Comparison of ENCODE assay signal across 25 mouse cellular contexts in the genomic region with DNA sequence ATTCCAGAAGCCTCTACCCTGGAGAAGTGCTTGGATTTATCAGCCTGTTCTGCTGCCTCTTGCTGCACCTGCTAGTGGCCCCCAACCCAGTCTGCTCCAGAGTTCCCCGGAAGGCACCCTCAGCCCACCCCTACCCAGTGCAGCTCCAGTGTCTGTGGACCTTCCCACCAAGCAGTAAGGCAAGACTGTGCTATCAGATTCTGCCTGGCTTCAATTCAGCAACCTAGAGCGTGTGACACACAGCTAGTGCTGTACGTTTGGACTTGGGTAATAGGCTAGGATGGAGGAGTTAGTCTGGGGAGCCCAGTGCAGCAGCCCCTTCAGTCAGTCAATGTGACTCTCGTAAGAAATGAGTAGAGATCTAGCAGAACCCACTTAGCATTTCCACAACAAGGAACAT. TPM values are rescaled to one million over a fixed set of nuclear protein-coding genes. Genes with fewer than 3 reads are reported as not detected.
DNase-seq lines count a peak whose midpoint lies in the region; ATAC-seq and TF ChIP-seq lines count a peak whose summit lies in the region.
"Had no signal": no experiment of that assay in that cellular context is flagged by ENCODE, and none has a peak within 500 bp of the region (broad histone marks: within the 10 kb centered on the region; RNA-seq: fewer than 3 reads in every experiment).

No protein-coding gene starts in this region.

- H3K79me2 ChIP-seq in liver, adult 2 months (ENCODE audit: control insufficient read depth, insufficient read depth, low read length): peaks cover 43% of the 10 kb centered on the region

- H3K4me1 ChIP-seq in intestine, postnatal 0 days (replicated peaks; ENCODE audit: control insufficient read depth, insufficient read depth, low read length): 0 out of 2 replicates have a peak, but pooled peaks cover 2% of the 10 kb centered on the region
- no peaks in the 10 kb centered on the region for H3K4me1 ChIP-seq in intestine, embryonic 15.5 days (replicated peaks)
- H3K4me1 ChIP-seq in liver, adult 2 months (ENCODE audit: control insufficient read depth, insufficient read depth, low read length): peaks cover 43% of the 10 kb centered on the region
- H3K4me1 ChIP-seq in liver, embryonic 11.5 days (replicated peaks; ENCODE audit: control insufficient read depth, insufficient read depth, low read length): peaks cover 22% of the 10 kb centered on the region

- H3K27me3 ChIP-seq in intestine, postnatal 0 days (replicated peaks; ENCODE audit: control insufficient read depth, insufficient read depth, low read length): no peaks in the 10 kb centered on the region
- no peaks in the 10 kb centered on the region for H3K27me3 ChIP-seq in intestine, embryonic 15.5 days (replicated peaks)
- no peaks in the 10 kb centered on the region for H3K27me3 ChIP-seq in liver, adult 2 months (ENCODE audit: control insufficient read depth, insufficient read depth, low read length)
- H3K27me3 ChIP-seq in liver, embryonic 11.5 days (replicated peaks; ENCODE audit: control insufficient read depth, insufficient read depth, low read length): no peaks in the 10 kb centered on the region
- H3K27me3 ChIP-seq: forebrain, embryonic 12.5 days had no signal

- no peak overlapping the region for H3K4me3 ChIP-seq in gastrocnemius, adult 2 months
- H3K4me3 ChIP-seq in intestine, postnatal 0 days (ENCODE audit: low read depth, low read length): no peak overlapping the region
- no peak overlapping the region for H3K4me3 ChIP-seq in intestine, embryonic 15.5 days (replicated peaks)
- no peak overlapping the region for H3K4me3 ChIP-seq in liver, adult 2 months (ENCODE audit: insufficient read depth, low read depth, low read length)
- H3K4me3 ChIP-seq in liver, embryonic 11.5 days (ENCODE audit: low read depth, low read length): no peak overlapping the region
- H3K4me3 ChIP-seq in left cerebral cortex, adult 2 months: no peak overlapping the region
- H3K4me3 ChIP-seq: forebrain, embryonic 12.5 days had no signal

- no peaks in the 10 kb centered on the region for H3K9me3 ChIP-seq in intestine, postnatal 0 days (ENCODE audit: control insufficient read depth)
- H3K9me3 ChIP-seq in intestine, embryonic 15.5 days: no peaks in the 10 kb centered on the region
- no peaks in the 10 kb centered on the region for H3K9me3 ChIP-seq in liver, embryonic 11.5 days (ENCODE audit: control insufficient read depth, low read length)
- H3K9me3 ChIP-seq: forebrain, embryonic 12.5 days had no signal

- no peaks in the 10 kb centered on the region for H3K36me3 ChIP-seq in intestine, postnatal 0 days (ENCODE audit: control insufficient read depth, insufficient read depth)
- H3K36me3 ChIP-seq in intestine, embryonic 15.5 days: 0 out of 2 replicates have a peak, but pooled peaks cover under 1% of the 10 kb centered on the region
- H3K36me3 ChIP-seq in liver, adult 2 months (ENCODE audit: control insufficient read depth, insufficient read depth, low read length): peaks cover 3% of the 10 kb centered on the region
- 0 out of 2 replicates have a peak, but pooled peaks cover 4% of the 10 kb centered on the region for H3K36me3 ChIP-seq in liver, embryonic 11.5 days (ENCODE audit: control insufficient read depth, insufficient read depth, low read length)

- TF ChIP-seq POLR2A in liver, adult 2 months (IDR thresholded peaks at IDR 0.05; ENCODE audit: extremely low read depth, insufficient read depth, low read length): no peak

- no peak for ATAC-seq in intestine, postnatal 0 days
- no peak for ATAC-seq in intestine, embryonic 15.5 days
- ATAC-seq in liver, embryonic 11.5 days (replicated peaks; ENCODE audit: low FRiP score): no peak
- ATAC-seq: CD4-positive, CD25-positive, alpha-beta regulatory T cell, adult 4 months; forebrain, postnatal 0 days; inflammation-experienced regulatory T-cells, adult 6 months had no signal

- no peak overlapping the region for H3K4me2 ChIP-seq in intestine, postnatal 0 days (replicated peaks; ENCODE audit: low read depth)
- no peak overlapping the region for H3K4me2 ChIP-seq in intestine, embryonic 15.5 days (replicated peaks)
- no peak overlapping the region for H3K4me2 ChIP-seq in liver, embryonic 11.5 days
- H3K4me2 ChIP-seq: forebrain, embryonic 12.5 days; hindbrain, embryonic 14.5 days; lung, embryonic 14.5 days had no signal

- no peak overlapping the region for H3K9ac ChIP-seq in intestine, postnatal 0 days (ENCODE audit: low read depth, low read length)
- no peak overlapping the region for H3K9ac ChIP-seq in intestine, embryonic 15.5 days
- H3K9ac ChIP-seq in liver, adult 2 months (ENCODE audit: low read depth, low read length): no peak overlapping the region
- no peak overlapping the region for H3K9ac ChIP-seq in liver, embryonic 11.5 days (ENCODE audit: low read depth, low read length)
- H3K9ac ChIP-seq: forebrain, embryonic 12.5 days; forebrain, postnatal 0 days; hindbrain, embryonic 14.5 days; lung, embryonic 14.5 days had no signal

- WGBS in intestine, postnatal 0 days: 44% methylated on average over 4 of the region's 4 CpGs
- WGBS in intestine, embryonic 15.5 days: 69% methylated on average over 4 of the region's 4 CpGs
- 42% methylated on average over 4 of the region's 4 CpGs for WGBS in liver, adult 2 months
- 69% methylated on average over 4 of the region's 4 CpGs for WGBS in liver, embryonic 11.5 days

- TF ChIP-seq CTCF in gastrocnemius, adult 2 months (IDR thresholded peaks at IDR 0.05): no peak
- TF ChIP-seq CTCF in intestine, postnatal 0 days (IDR thresholded peaks at IDR 0.05; ENCODE audit: low read depth): no peak
- no peak for TF ChIP-seq CTCF in liver, adult 2 months (IDR thresholded peaks at IDR 0.05; ENCODE audit: low read depth, low read length)
- TF ChIP-seq CTCF in left cerebral cortex, adult 2 months (IDR thresholded peaks at IDR 0.05): no peak

- DNase-seq in gastrocnemius, adult 2 months: peak; percentile 51
- no peak for DNase-seq in gastrocnemius, postnatal 36 days
- DNase-seq in liver, adult 2 months (ENCODE audit: extremely low read depth, low read depth, low spot score): peak; percentile 42
- no peak for DNase-seq in liver, embryonic 11.5 days (ENCODE audit: low spot score)
- no peak for DNase-seq in left cerebral cortex, adult 2 months (ENCODE audit: extremely low spot score in 1 of 2, low spot score in 2 of 2)
- DNase-seq: adrenal gland, postnatal 14 days; cerebellum, adult 11 months; cerebellum, adult 9-11 months; forebrain, postnatal 0 days; heart, postnatal 4 days; kidney, adult 9 months; layer of hippocampus, adult 9-11 months; liver; lung, embryonic 14.5 days; lung, postnatal 14 days; midbrain, embryonic 14.5 days; thymus, postnatal 14 days had no signal

- peak overlapping the region; percentile 69 for H3K27ac ChIP-seq in gastrocnemius, adult 2 months
- peak overlapping the region; percentile 21; the same call in 1 of the 2 replicates for H3K27ac ChIP-seq in intestine, postnatal 0 days (ENCODE audit: low read depth, low read length)
- H3K27ac ChIP-seq in intestine, embryonic 15.5 days: no peak overlapping the region
- H3K27ac ChIP-seq in liver, adult 2 months (replicated peaks; ENCODE audit: insufficient read depth, low read depth, low read length): no peak overlapping the region
- no peak overlapping the region for H3K27ac ChIP-seq in liver, embryonic 11.5 days (ENCODE audit: low read depth, low read length)
- no peak overlapping the region for H3K27ac ChIP-seq in left cerebral cortex, adult 2 months
- H3K27ac ChIP-seq: forebrain, embryonic 12.5 days; hindbrain, embryonic 14.5 days had no signal

- intact Hi-C loops in gastrocnemius, adult 2 months (cut with DNase I): no loop called here
- intact Hi-C loops in gastrocnemius, postnatal 36 days (cut with DNase I): no loop called here
- intact Hi-C loops in left cerebral cortex, adult 2 months (cut with DNase I): no loop called here

RNA-seq across cellular contexts. Expression of gene Gatad2a, which starts 42.0 kb away (rescaled TPM):
- total RNA-seq in gastrocnemius, adult 2 months (2021): 10 to 100 TPM; 26.5 to 32.6 TPM
- 10 to 100 TPM; 25.6 to 29.1 TPM for total RNA-seq in gastrocnemius, postnatal 36 days (2021)
- polyA plus RNA-seq in intestine, postnatal 0 days (2015; fragmentation: Nextera tagmentation; extraction: Ambion mirVana): 42.6 and 43.3 TPM in 2 replicates
- polyA plus RNA-seq in intestine, embryonic 15.5 days (2015; fragmentation: Nextera tagmentation; extraction: Ambion mirVana): 51.2 and 54.7 TPM in 2 replicates
- 11.2 and 16.8 TPM in 2 replicates for total RNA-seq in liver, adult 2 months (2014; rRNA removed)
- polyA plus RNA-seq in liver, adult 2 months (2012; rRNA removed): 35.0 and 35.5 TPM in 2 replicates
- 72.6 and 75.3 TPM in 2 replicates for polyA plus RNA-seq in liver, embryonic 11.5 days (2014; fragmentation: Nextera tagmentation; extraction: Ambion mirVana)
- 10 to 100 TPM; 27.6 to 32.2 TPM for total RNA-seq in left cerebral cortex, adult 2 months (2021)

RNA-seq across cellular contexts. Expression of gene Yjefn3, which starts 51.7 kb away (rescaled TPM):
- total RNA-seq in gastrocnemius, adult 2 months (2021): 10 to 100 TPM in 1 of 2 experiments, 1 to 10 TPM in 1; 9.5 to 14.5 TPM
- total RNA-seq in gastrocnemius, postnatal 36 days (2021): 1 to 10 TPM; 5.7 to 9.0 TPM
- 2.1 and 2.2 TPM in 2 replicates for polyA plus RNA-seq in intestine, postnatal 0 days (2015; fragmentation: Nextera tagmentation; extraction: Ambion mirVana)
- 3.9 and 4.2 TPM in 2 replicates for polyA plus RNA-seq in intestine, embryonic 15.5 days (2015; fragmentation: Nextera tagmentation; extraction: Ambion mirVana)
- 0.20 and 0.83 TPM in 2 replicates for total RNA-seq in liver, adult 2 months (2014; rRNA removed)
- polyA plus RNA-seq in liver, adult 2 months (2012; rRNA removed): 1.4 and 2.0 TPM in 2 replicates
- 1.7 and 1.9 TPM in 2 replicates for polyA plus RNA-seq in liver, embryonic 11.5 days (2014; fragmentation: Nextera tagmentation; extraction: Ambion mirVana)
- total RNA-seq in left cerebral cortex, adult 2 months (2021): 10 to 100 TPM; 25.8 to 30.7 TPM
- total RNA-seq: common myeloid progenitor, adult 5-6 weeks; monocyte, adult 5-6 weeks had no signal

RNA-seq across cellular contexts. Expression of gene Ndufa13, which starts 51.9 kb away (rescaled TPM):
- total RNA-seq in gastrocnemius, adult 2 months (2021): 100 to 1,000 TPM; 312 to 399 TPM
- total RNA-seq in gastrocnemius, postnatal 36 days (2021): 100 to 1,000 TPM; 332 to 340 TPM
- polyA plus RNA-seq in intestine, postnatal 0 days (2015; fragmentation: Nextera tagmentation; extraction: Ambion mirVana): 310 and 317 TPM in 2 replicates
- polyA plus RNA-seq in intestine, embryonic 15.5 days (2015; fragmentation: Nextera tagmentation; extraction: Ambion mirVana): 212 and 213 TPM in 2 replicates
- 132 and 141 TPM in 2 replicates for total RNA-seq in liver, adult 2 months (2014; rRNA removed)
- 206 and 221 TPM in 2 replicates for polyA plus RNA-seq in liver, adult 2 months (2012; rRNA removed)
- polyA plus RNA-seq in liver, embryonic 11.5 days (2014; fragmentation: Nextera tagmentation; extraction: Ambion mirVana): 145 and 159 TPM in 2 replicates
- 100 to 1,000 TPM; 145 to 146 TPM for total RNA-seq in left cerebral cortex, adult 2 months (2021)

RNA-seq across cellular contexts. Expression of gene Tssk6, which starts 52.2 kb away (rescaled TPM):
- not detected for total RNA-seq in gastrocnemius, adult 2 months (2021)
- total RNA-seq in gastrocnemius, postnatal 36 days (2021): not detected
- polyA plus RNA-seq in intestine, postnatal 0 days (2015; fragmentation: Nextera tagmentation; extraction: Ambion mirVana): 1.2 and 2.3 TPM in 2 replicates
- polyA plus RNA-seq in intestine, embryonic 15.5 days (2015; fragmentation: Nextera tagmentation; extraction: Ambion mirVana): 2.8 and 3.4 TPM in 2 replicates
- not detected in 2 replicates for total RNA-seq in liver, adult 2 months (2014; rRNA removed)
- 0.09 TPM in 1 of 2 replicates, not detected in the other for polyA plus RNA-seq in liver, adult 2 months (2012; rRNA removed)
- polyA plus RNA-seq in liver, embryonic 11.5 days (2014; fragmentation: Nextera tagmentation; extraction: Ambion mirVana): 4.5 and 5.2 TPM in 2 replicates
- under 1 TPM in 1 of 2 experiments, not detected in 1; 0.25 TPM for total RNA-seq in left cerebral cortex, adult 2 months (2021)
- total RNA-seq: common myeloid progenitor, adult 5-6 weeks had no signal

Comparison
In these comparisons a context has a peak if more than half of its experiments do, and no peak if none do; other contexts are left out.
1. DNase-seq: peak in gastrocnemius, adult 2 months (single experiment) and liver, adult 2 months (single experiment); none in gastrocnemius, postnatal 36 days (0 of 2), liver, embryonic 11.5 days (single experiment) and left cerebral cortex, adult 2 months (0 of 2).
2. H3K27ac ChIP-seq: peak in gastrocnemius, adult 2 months (single experiment) and intestine, postnatal 0 days (single experiment); none in intestine, embryonic 15.5 days (single experiment), liver, adult 2 months (single experiment), liver, embryonic 11.5 days (single experiment) and left cerebral cortex, adult 2 months (single experiment).